Mouse (Mus musculus): ENCODE results near the gene Morc2a. TPM values are rescaled to one million over a fixed set of nuclear protein-coding genes. Genes with fewer than 3 reads are reported as not detected.

The Morc2a gene
- polyA plus RNA-seq, 1 experiment from 2014 or later, result 25.9 TPM

GRCm38 (mm10) chr11:3722861-3723260 is 73.9 kb downstream of the Morc2a start:
- Histone ChIP-seq H3K4me2 (ENCODE audit: low read length) (no peak overlapping the region), H3K27me3 (replicated peaks; ENCODE audit: control insufficient read depth, insufficient read depth, low read length) (no peaks in the 10 kb centered on the region), H3K9ac (ENCODE audit: low read depth, low read length) (no peak overlapping the region), H3K27ac (ENCODE audit: low read depth, low read length) (no peak overlapping the region), H3K4me3 (ENCODE audit: low read length) (no peak overlapping the region), H3K4me1 (ENCODE audit: control insufficient read depth, insufficient read depth, low read depth, low read length) (peaks cover 16% of the 10 kb centered on the region), H3K36me3 (ENCODE audit: control insufficient read depth, insufficient read depth, low read length) (0 out of 2 replicates have a peak, but pooled peaks cover 4% of the 10 kb centered on the region), H3K9me3 (ENCODE audit: control insufficient read depth, low read length) (no peaks in the 10 kb centered on the region)
- 62% methylated on average over 3 of the region's 3 CpGs for WGBS
- ATAC-seq, result no peak

GRCm38 (mm10) chr11:3723910-3724309 is 74.9 kb downstream of the Morc2a start:
- ATAC-seq, result no peak
- 53% methylated on average over 4 of the region's 4 CpGs for WGBS

GRCm38 (mm10) chr11:3724726-3725125 is 75.7 kb downstream of the Morc2a start:
- no peak overlapping the region for H3K4me3 ChIP-seq (ENCODE audit: low read length)
- 66% methylated on average over 5 of the region's 5 CpGs for WGBS
- H3K27me3 ChIP-seq (replicated peaks; ENCODE audit: control insufficient read depth, insufficient read depth, low read length), result no peaks in the 10 kb centered on the region
- H3K36me3 ChIP-seq (ENCODE audit: control insufficient read depth, insufficient read depth, low read length), result no peaks in the 10 kb centered on the region
- no peak overlapping the region for H3K4me2 ChIP-seq (ENCODE audit: low read length)
- H3K4me1 ChIP-seq (ENCODE audit: control insufficient read depth, insufficient read depth, low read depth, low read length), result peaks cover 16% of the 10 kb centered on the region
- no peaks in the 10 kb centered on the region for H3K9me3 ChIP-seq (ENCODE audit: control insufficient read depth, low read length)
- H3K27ac ChIP-seq (ENCODE audit: low read depth, low read length), result peak overlapping the region; percentile 7; the same call in 1 of the 2 replicates
- ATAC-seq, result no peak
- H3K9ac ChIP-seq (ENCODE audit: low read depth, low read length), result no peak overlapping the region

More at GRCm38 (mm10) chr11:3723910-3724309, 74.9 kb downstream of the Morc2a start:
- Histone ChIP-seq H3K36me3 (ENCODE audit: control insufficient read depth, insufficient read depth, low read length) (0 out of 2 replicates have a peak, but pooled peaks cover 2% of the 10 kb centered on the region), H3K9me3 (ENCODE audit: control insufficient read depth, low read length) (no peaks in the 10 kb centered on the region), H3K4me3 (ENCODE audit: low read length) (no peak overlapping the region), H3K4me1 (ENCODE audit: control insufficient read depth, insufficient read depth, low read depth, low read length) (peaks cover 16% of the 10 kb centered on the region), H3K27ac (ENCODE audit: low read depth, low read length) (no peak overlapping the region; the same call in 1 of the 2 replicates), H3K4me2 (ENCODE audit: low read length) (no peak overlapping the region), H3K27me3 (replicated peaks; ENCODE audit: control insufficient read depth, insufficient read depth, low read length) (no peaks in the 10 kb centered on the region), H3K9ac (ENCODE audit: low read depth, low read length) (no peak overlapping the region; the same call in 1 of the 2 replicates)

DNA sequence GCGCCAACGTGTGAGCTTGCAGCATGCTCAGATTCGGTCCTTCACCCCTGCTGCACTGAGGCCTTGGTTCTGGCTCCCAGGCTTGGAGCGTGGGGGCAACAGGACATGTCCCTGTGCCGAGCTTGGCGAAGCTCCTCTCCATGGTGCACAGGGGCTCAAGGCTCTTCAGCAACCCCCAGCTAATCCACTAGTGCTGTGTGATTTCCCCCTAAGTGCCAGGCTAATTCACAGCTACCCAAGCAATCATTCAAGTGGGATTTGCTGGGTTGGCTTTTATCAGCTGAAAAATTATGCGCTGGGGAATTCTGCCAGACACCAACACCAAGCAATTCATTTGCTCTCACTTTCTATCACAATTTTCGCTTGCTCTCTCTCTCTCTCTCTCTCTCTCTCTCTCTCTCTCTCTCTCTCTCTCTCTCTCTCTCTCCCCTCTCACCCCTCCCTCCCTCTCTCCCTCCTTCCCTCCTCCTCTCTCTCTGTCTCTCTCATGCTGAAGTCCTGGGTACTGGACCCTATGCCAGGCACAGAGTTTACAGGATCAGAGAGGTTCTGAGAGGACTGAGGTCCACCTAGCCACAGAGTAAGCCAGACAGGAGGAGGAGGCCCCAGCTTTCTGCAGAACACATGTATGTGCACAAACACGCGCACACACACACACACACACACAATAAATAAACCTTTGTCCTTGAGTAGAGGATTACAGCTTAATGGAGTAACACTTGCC is 76.5 kb downstream of the Morc2a start:
- Histone ChIP-seq H3K9me3 (ENCODE audit: control insufficient read depth, low read length) (no peaks in the 10 kb centered on the region), H3K36me3 (ENCODE audit: control insufficient read depth, insufficient read depth, low read length) (no peaks in the 10 kb centered on the region), H3K4me3 (ENCODE audit: low read length) (no peak overlapping the region), H3K4me1 (ENCODE audit: control insufficient read depth, insufficient read depth, low read depth, low read length) (peaks cover 16% of the 10 kb centered on the region), H3K4me2 (ENCODE audit: low read length) (no peak overlapping the region), H3K9ac (ENCODE audit: low read depth, low read length) (no peak overlapping the region), H3K27ac (ENCODE audit: low read depth, low read length) (0 out of 2 replicates have a peak overlapping the region, but pooled peaks have one; percentile 14), H3K27me3 (replicated peaks; ENCODE audit: control insufficient read depth, insufficient read depth, low read length) (no peaks in the 10 kb centered on the region)
- 0 out of 2 replicates have a peak, but pooled peaks have one; percentile 44 for ATAC-seq
- 47% methylated on average over 10 of the region's 10 CpGs for WGBS

GRCm38 (mm10) chr11:3727438-3728105 is 78.6 kb downstream of the Morc2a start:
- Histone ChIP-seq H3K9ac (ENCODE audit: low read depth, low read length) (no peak overlapping the region), H3K9me3 (ENCODE audit: control insufficient read depth, low read length) (no peaks in the 10 kb centered on the region), H3K36me3 (ENCODE audit: control insufficient read depth, insufficient read depth, low read length) (no peaks in the 10 kb centered on the region), H3K4me3 (ENCODE audit: low read length) (no peak overlapping the region), H3K27ac (ENCODE audit: low read depth, low read length) (no peak overlapping the region), H3K27me3 (replicated peaks; ENCODE audit: control insufficient read depth, insufficient read depth, low read length) (no peaks in the 10 kb centered on the region), H3K4me2 (ENCODE audit: low read length) (no peak overlapping the region), H3K4me1 (ENCODE audit: control insufficient read depth, insufficient read depth, low read depth, low read length) (peaks cover 16% of the 10 kb centered on the region)
- no peak for ATAC-seq
- 76% methylated on average over 9 of the region's 9 CpGs for WGBS

GRCm38 (mm10) chr11:3731469-3731868 is 82.5 kb downstream of the Morc2a start:
- WGBS, result 81% methylated on average over 4 of the region's 4 CpGs
- no peaks in the 10 kb centered on the region for H3K9me3 ChIP-seq (ENCODE audit: control insufficient read depth, low read length)
- no peak overlapping the region for H3K9ac ChIP-seq (ENCODE audit: low read depth, low read length)
- H3K4me3 ChIP-seq (ENCODE audit: low read length), result no peak overlapping the region
- H3K4me1 ChIP-seq (ENCODE audit: control insufficient read depth, insufficient read depth, low read depth, low read length), result peaks cover 11% of the 10 kb centered on the region
- H3K27ac ChIP-seq (ENCODE audit: low read depth, low read length), result no peak overlapping the region
- no peaks in the 10 kb centered on the region for H3K36me3 ChIP-seq (ENCODE audit: control insufficient read depth, insufficient read depth, low read length)
- H3K4me2 ChIP-seq (ENCODE audit: low read length), result no peak overlapping the region
- ATAC-seq, result no peak
- no peaks in the 10 kb centered on the region for H3K27me3 ChIP-seq (replicated peaks; ENCODE audit: control insufficient read depth, insufficient read depth, low read length)

GRCm38 (mm10) chr11:3733933-3734636 is 85.1 kb downstream of the Morc2a start:
- Histone ChIP-seq H3K27ac (ENCODE audit: low read depth, low read length) (peak overlapping the region; percentile 73), H3K9me3 (ENCODE audit: control insufficient read depth, low read length) (no peaks in the 10 kb centered on the region), H3K4me3 (ENCODE audit: low read length) (no peak overlapping the region), H3K27me3 (replicated peaks; ENCODE audit: control insufficient read depth, insufficient read depth, low read length) (no peaks in the 10 kb centered on the region), H3K9ac (ENCODE audit: low read depth, low read length) (peak overlapping the region; percentile 12; the same call in 1 of the 2 replicates), H3K4me1 (ENCODE audit: control insufficient read depth, insufficient read depth, low read depth, low read length) (peaks cover 11% of the 10 kb centered on the region), H3K36me3 (ENCODE audit: control insufficient read depth, insufficient read depth, low read length) (no peaks in the 10 kb centered on the region), H3K4me2 (ENCODE audit: low read length) (peak overlapping the region; percentile 6; the same call in 1 of the 2 replicates)
- ATAC-seq, result peak; percentile 75
- 57% methylated on average over 14 of the region's 14 CpGs for WGBS

- Histone ChIP-seq H3K36me3 (ENCODE audit: control insufficient read depth, insufficient read depth, low read length) (no peaks in the 10 kb centered on the region), H3K4me2 (ENCODE audit: low read length) (no peak overlapping the region), H3K4me1 (ENCODE audit: control insufficient read depth, insufficient read depth, low read depth, low read length) (peaks cover 11% of the 10 kb centered on the region), H3K27ac (ENCODE audit: low read depth, low read length) (no peak overlapping the region), H3K4me3 (ENCODE audit: low read length) (no peak overlapping the region), H3K9me3 (ENCODE audit: control insufficient read depth, low read length) (no peaks in the 10 kb centered on the region), H3K9ac (ENCODE audit: low read depth, low read length) (no peak overlapping the region), H3K27me3 (replicated peaks; ENCODE audit: control insufficient read depth, insufficient read depth, low read length) (no peaks in the 10 kb centered on the region)
- 83% methylated on average over 11 of the region's 11 CpGs for WGBS
- no peak for ATAC-seq
Observed at GRCm38 (mm10) chr11:3735715-3736114, 86.7 kb downstream of the Morc2a start.

GRCm38 (mm10) chr11:3738778-3739177 is 89.8 kb downstream of the Morc2a start:
- WGBS, result 81% methylated on average over 2 of the region's 2 CpGs
- H3K9ac ChIP-seq (ENCODE audit: low read depth, low read length), result no peak overlapping the region

More at GRCm38 (mm10) chr11:3738778-3739177, 89.8 kb downstream of the Morc2a start:
- H3K27me3 ChIP-seq (replicated peaks; ENCODE audit: control insufficient read depth, insufficient read depth, low read length), result no peaks in the 10 kb centered on the region
- H3K27ac ChIP-seq (ENCODE audit: low read depth, low read length), result no peak overlapping the region
- H3K9me3 ChIP-seq (ENCODE audit: control insufficient read depth, low read length), result no peaks in the 10 kb centered on the region
- no peaks in the 10 kb centered on the region for H3K36me3 ChIP-seq (ENCODE audit: control insufficient read depth, insufficient read depth, low read length)
- peaks cover 10% of the 10 kb centered on the region for H3K4me1 ChIP-seq (ENCODE audit: control insufficient read depth, insufficient read depth, low read depth, low read length)
- no peak overlapping the region for H3K4me2 ChIP-seq (ENCODE audit: low read length)
- H3K4me3 ChIP-seq (ENCODE audit: low read length), result no peak overlapping the region
- ATAC-seq, result no peak

Measured in hindbrain, embryonic 16.5 days (tissue).